Mouse (Mus musculus) liver, embryonic 13.5 days (tissue): ENCODE data around the gene Six6. TPM values are rescaled to one million over a fixed set of nuclear protein-coding genes. Genes with fewer than 3 reads are reported as not detected.

Experiments used
- polyA plus RNA-seq: library from polyadenylated mRNA; unstranded; fragments of >200 nt; fragmentation: Nextera tagmentation; extraction: Ambion mirVana; gene quantifications from 2 replicates; pipeline ENCODE4 v1.2.1, GENCODE M21; 2015

Six6 gene
- polyA plus RNA-seq, 1 experiment from 2014 or later, result not detected

Other genes with a start within 250 kb of the Six6 start
- gene Ppm1a, start 182.4 kb upstream of the Six6 start, polyA plus RNA-seq, result 25.6 and 25.8 TPM in 2 replicates
- gene 4930447C04Rik, start 882 bp downstream of the Six6 start, polyA plus RNA-seq, result 0.56 and 0.70 TPM in 2 replicates
- 0.30 and 0.55 TPM in 2 replicates for gene Six1, start 114.0 kb downstream of the Six6 start, polyA plus RNA-seq
- 0.05 TPM in 2 replicates for gene Six4, start 173.6 kb downstream of the Six6 start, polyA plus RNA-seq
- gene Mnat1, start 183.8 kb downstream of the Six6 start, polyA plus RNA-seq, result 11.9 TPM in 2 replicates